Mouse (Mus musculus) CD4-positive naive resting alpha-beta T cell, adult 57 days (primary cell): ENCODE data around the gene Trp63. TPM values are rescaled to one million over a fixed set of nuclear protein-coding genes. Genes with fewer than 3 reads are reported as not detected.

Experiments used
- total RNA-seq: library from RNA; stranded (reverse); gene quantifications from one replicate; pipeline ENCODE4 v1.2.4, GENCODE M21; 2023

Trp63 gene
- total RNA-seq = not detected

GRCm38 (mm10) chr16:25683531-25684248 lies at the start of gene Trp63:
Trp63 (plus strand) TSS chr16:25683763.

